Mouse (Mus musculus) embryonic facial prominence, embryonic 12.5 days (tissue): Measurements from ENCODE around the gene Snai1. TPM values are rescaled to one million over a fixed set of nuclear protein-coding genes. Genes with fewer than 3 reads are reported as not detected.

Experiments used
- ATAC-seq: fragments of 200-750 bp; cut with Nextera tagmentation; 2 replicates; pipeline ENCODE4 v1.8.0; 2017; ENCODE audit not compliant: insufficient number of reproducible peaks, insufficient read depth, low FRiP score, low TSS enrichment
- H3K27ac ChIP-seq: fragments of 300-500 bp; sonication (generic); 2 replicates; pipeline ENCODE4 v1.5.1; 2016; ENCODE audit warnings: mild to moderate bottlenecking
- H3K27me3 ChIP-seq: fragments of 300-500 bp; sonication (generic); 2 replicates; pipeline ENCODE4 v1.6.1; 2016; ENCODE audit warnings: mild to moderate bottlenecking, moderate library complexity
- H3K36me3 ChIP-seq: fragments of 300-500 bp; sonication (generic); 2 replicates; pipeline ENCODE4 v1.6.1; 2016; ENCODE audit warnings: mild to moderate bottlenecking
- H3K4me1 ChIP-seq: fragments of 300-500 bp; sonication (generic); 2 replicates; pipeline ENCODE4 v1.6.1; 2016
- H3K4me2 ChIP-seq: fragments of 300-500 bp; sonication (generic); replicated peaks from 2 replicates; pipeline ENCODE4 v1.6.1; 2016; ENCODE audit warnings: mild to moderate bottlenecking, moderate library complexity
- H3K4me3 ChIP-seq: fragments of 300-500 bp; sonication (generic); 2 replicates; pipeline ENCODE4 v1.5.1; 2016; ENCODE audit warnings: mild to moderate bottlenecking
- H3K9ac ChIP-seq: fragments of 300-500 bp; sonication (generic); 2 replicates; pipeline ENCODE4 v1.6.1; 2016; ENCODE audit warnings: mild to moderate bottlenecking, moderate library complexity
- H3K9me3 ChIP-seq: fragments of 300-500 bp; sonication (generic); 2 replicates; pipeline ENCODE4 v1.6.1; 2016; ENCODE audit warnings: mild to moderate bottlenecking, moderate library complexity
- WGBS: fragments of 180-500 bp; shearing (Covaris S2); methylation state at CpG from one replicate; pipeline ENCODE4 v1.1.7; 2016; 5-methylcytosine and 5-hydroxymethylcytosine counted together
- polyA plus RNA-seq: library from polyadenylated mRNA; unstranded; fragments of >200 nt; fragmentation: Nextera tagmentation; extraction: Ambion mirVana; gene quantifications from 2 replicates; pipeline ENCODE4 v1.2.1, GENCODE M21; 2016

The Snai1 gene
- polyA plus RNA-seq, 1 experiment from 2014 or later: 83.4 TPM

DNA sequence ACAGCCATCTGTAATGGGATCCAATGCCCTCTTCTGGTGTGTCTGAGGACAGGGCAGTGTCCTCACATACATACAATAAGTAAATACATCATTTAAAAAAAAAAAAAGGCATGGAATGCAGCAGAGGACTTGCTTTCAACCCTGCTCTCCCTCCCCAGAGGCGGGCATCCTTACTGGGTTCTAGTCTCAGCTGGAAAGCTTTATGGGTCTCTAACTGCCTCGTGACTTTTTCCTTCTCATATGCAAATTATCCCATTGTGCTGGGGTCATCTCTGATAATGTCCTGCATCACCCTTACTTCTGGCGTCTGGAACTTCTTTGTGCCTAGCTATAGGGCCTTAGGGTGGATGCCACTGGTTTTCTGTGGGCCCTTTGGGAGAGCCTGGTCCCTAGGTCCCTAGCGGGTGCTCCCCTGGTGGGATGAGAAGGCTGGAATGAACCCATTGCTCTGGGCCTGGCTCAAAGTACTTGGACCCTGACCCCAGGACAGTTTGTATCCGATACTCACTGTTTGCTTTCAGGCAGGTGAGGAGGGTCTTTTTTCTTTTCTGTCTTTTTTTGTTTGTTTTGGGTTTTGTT lies 8.0 kb upstream of the Snai1 start:
- Histone ChIP-seq H3K27ac (no peak overlapping the region), H3K9ac (no peak overlapping the region), H3K4me1 (no peaks in the 10 kb centered on the region), H3K27me3 (no peaks in the 10 kb centered on the region), H3K9me3 (no peaks in the 10 kb centered on the region), H3K4me2 (no peak overlapping the region), H3K4me3 (no peak overlapping the region), H3K36me3 (no peaks in the 10 kb centered on the region)
- whole genome bisulfite sequencing: 45% methylated on average over 5 of the region's 5 CpGs
- no peak for ATAC-seq

DNA sequence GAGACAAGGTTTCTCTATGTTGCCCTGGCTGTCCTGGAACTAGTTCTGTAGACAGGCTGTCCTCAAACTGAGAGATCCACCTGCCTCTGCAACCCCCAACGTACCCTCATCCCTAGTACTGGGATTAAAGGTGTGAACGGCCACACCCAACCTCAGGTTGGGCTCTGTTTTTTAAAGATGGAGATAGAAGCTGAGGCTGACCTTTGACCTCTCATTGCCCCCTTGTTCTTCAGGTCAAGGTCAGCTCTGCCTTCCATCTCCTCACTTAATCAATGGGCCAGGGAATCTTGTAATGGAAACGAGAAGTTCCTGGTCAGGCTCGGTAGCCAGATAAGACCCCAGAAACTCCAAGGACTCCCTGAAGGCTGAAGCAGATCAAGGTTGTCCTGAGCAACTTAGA lies 7.5 kb upstream of the Snai1 start:
- H3K4me1 ChIP-seq: no peaks in the 10 kb centered on the region
- no peak overlapping the region for H3K27ac ChIP-seq
- WGBS: 70% methylated on average over 4 of the region's 4 CpGs
- ATAC-seq: no peak
- H3K4me2 ChIP-seq: no peak overlapping the region
- H3K4me3 ChIP-seq: no peak overlapping the region
- no peaks in the 10 kb centered on the region for H3K9me3 ChIP-seq
- no peaks in the 10 kb centered on the region for H3K27me3 ChIP-seq
- no peaks in the 10 kb centered on the region for H3K36me3 ChIP-seq
- no peak overlapping the region for H3K9ac ChIP-seq

DNA sequence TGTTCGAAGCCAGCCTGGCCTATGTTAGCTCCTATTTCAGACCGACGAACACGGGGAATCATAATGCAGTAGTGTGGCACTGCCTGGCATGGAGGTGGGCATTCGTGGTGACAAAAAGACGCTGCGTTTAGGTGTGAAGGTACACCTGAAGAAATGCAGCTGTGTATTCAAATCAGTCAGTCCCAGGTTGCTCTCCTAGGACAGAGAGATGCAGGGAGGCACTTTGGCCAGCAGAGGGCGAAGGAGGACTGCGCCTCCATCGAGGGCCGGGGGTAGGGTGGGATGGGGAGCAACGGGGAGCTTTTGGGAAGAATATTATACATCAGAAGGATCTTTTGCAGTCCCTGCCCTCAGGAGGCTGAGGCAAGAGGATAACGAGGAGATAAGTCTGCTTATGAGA lies 5.9 kb upstream of the Snai1 start:
- H3K36me3 ChIP-seq: no peaks in the 10 kb centered on the region
- H3K9ac ChIP-seq: no peak overlapping the region
- H3K4me1 ChIP-seq: no peaks in the 10 kb centered on the region
- no peak overlapping the region for H3K4me3 ChIP-seq
- no peak overlapping the region for H3K4me2 ChIP-seq
- H3K9me3 ChIP-seq: no peaks in the 10 kb centered on the region
- WGBS: 16% methylated on average over 13 of the region's 13 CpGs
- ATAC-seq: no peak
- peaks cover 10% of the 10 kb centered on the region for H3K27me3 ChIP-seq
- H3K27ac ChIP-seq: no peak overlapping the region

DNA sequence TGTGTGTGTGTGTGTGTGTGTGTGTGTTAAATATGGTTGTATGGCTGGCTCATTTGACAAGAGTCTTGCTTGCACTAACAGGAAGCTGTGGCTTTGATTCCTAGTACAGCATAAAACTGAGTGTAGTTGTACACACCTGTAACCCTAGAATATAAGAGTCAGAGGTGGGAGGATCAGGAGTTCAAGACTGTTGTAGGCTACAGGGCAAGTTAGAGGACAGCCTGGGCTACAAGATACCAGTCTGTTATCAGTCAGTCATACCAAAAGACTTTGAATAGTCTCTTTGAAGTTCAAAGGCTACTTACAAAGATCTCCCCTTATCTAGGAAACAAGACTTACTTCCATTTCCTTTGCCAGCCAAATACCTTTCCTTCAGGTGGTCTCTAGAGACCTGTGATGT lies 4.1 kb upstream of the Snai1 start:
- no peak overlapping the region for H3K9ac ChIP-seq
- no peak overlapping the region for H3K27ac ChIP-seq
- no peak for ATAC-seq
- H3K4me3 ChIP-seq: no peak overlapping the region
- H3K27me3 ChIP-seq: peaks cover 14% of the 10 kb centered on the region
- no peaks in the 10 kb centered on the region; the same call in 1 of the 2 replicates for H3K36me3 ChIP-seq
- H3K9me3 ChIP-seq: no peaks in the 10 kb centered on the region
- 0 out of 2 replicates have a peak, but pooled peaks cover 6% of the 10 kb centered on the region for H3K4me1 ChIP-seq
- no peak overlapping the region for H3K4me2 ChIP-seq

DNA sequence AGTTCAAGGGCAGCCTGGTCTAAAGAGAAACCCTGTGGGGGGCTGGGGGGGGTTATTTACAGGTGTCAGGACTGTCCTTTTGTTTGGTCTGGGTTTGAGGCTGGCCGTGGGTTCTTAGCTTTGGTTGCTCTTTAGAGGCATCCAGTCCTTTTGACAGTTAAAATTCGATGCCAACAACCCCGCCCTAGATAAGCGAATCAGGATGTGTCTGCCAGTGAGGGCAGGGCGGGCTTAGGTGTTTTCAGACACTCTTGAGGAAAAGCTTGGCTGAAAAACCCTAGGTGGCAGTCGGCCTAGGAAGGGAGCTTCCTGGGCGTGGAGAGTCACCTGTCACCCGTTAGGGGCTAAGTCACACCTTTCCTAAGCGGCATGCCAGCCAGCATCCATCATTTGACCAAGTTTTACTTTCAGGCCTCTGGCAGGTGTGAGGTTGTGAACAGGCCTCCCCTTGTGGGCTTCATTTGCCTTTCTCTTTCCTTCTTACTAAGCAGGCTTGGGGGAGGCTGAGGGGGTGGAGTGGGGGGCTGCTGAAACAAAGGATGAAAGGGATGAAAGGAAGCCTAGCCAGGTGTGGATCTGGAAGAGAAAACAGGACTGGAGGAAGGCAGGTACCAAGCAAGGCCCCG lies 1.6 kb upstream of the Snai1 start:
- Histone ChIP-seq H3K9ac (no peak overlapping the region), H3K4me1 (peaks cover 19% of the 10 kb centered on the region), H3K36me3 (peaks cover 5% of the 10 kb centered on the region), H3K27ac (no peak overlapping the region), H3K27me3 (peaks cover 14% of the 10 kb centered on the region), H3K4me2 (no peak overlapping the region), H3K9me3 (no peaks in the 10 kb centered on the region), H3K4me3 (no peak overlapping the region)
- ATAC-seq: no peak
- 51% methylated on average over 10 of the region's 10 CpGs for WGBS

DNA sequence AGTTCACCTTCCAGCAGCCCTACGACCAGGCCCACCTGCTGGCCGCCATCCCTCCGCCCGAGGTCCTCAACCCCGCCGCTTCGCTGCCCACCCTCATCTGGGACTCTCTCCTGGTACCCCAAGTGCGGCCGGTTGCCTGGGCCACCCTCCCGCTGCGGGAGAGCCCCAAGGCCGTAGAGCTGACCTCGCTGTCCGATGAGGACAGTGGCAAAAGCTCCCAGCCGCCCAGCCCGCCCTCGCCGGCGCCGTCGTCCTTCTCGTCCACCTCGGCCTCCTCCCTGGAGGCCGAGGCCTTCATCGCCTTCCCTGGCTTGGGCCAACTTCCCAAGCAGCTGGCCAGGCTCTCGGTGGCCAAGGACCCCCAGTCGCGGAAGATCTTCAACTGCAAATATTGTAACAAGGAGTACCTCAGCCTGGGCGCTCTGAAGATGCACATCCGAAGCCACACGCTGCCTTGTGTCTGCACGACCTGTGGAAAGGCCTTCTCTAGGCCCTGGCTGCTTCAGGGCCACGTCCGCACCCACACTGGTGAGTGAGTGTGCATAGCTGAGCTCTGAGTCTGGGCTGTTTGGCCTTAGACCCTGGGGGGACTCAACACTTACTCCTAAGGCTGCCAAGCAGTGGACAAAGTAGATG lies 794 bp downstream of the Snai1 start:
- Histone ChIP-seq H3K27ac (peak overlapping the region; percentile 96), H3K9me3 (no peaks in the 10 kb centered on the region), H3K9ac (peak overlapping the region; percentile 86), H3K4me1 (peaks cover 42% of the 10 kb centered on the region), H3K4me3 (peak overlapping the region; percentile 79), H3K27me3 (peaks cover 14% of the 10 kb centered on the region), H3K4me2 (peak overlapping the region; percentile 82), H3K36me3 (peaks cover 20% of the 10 kb centered on the region)
- WGBS: 5% methylated on average over 34 of the region's 34 CpGs
- no peak for ATAC-seq

DNA sequence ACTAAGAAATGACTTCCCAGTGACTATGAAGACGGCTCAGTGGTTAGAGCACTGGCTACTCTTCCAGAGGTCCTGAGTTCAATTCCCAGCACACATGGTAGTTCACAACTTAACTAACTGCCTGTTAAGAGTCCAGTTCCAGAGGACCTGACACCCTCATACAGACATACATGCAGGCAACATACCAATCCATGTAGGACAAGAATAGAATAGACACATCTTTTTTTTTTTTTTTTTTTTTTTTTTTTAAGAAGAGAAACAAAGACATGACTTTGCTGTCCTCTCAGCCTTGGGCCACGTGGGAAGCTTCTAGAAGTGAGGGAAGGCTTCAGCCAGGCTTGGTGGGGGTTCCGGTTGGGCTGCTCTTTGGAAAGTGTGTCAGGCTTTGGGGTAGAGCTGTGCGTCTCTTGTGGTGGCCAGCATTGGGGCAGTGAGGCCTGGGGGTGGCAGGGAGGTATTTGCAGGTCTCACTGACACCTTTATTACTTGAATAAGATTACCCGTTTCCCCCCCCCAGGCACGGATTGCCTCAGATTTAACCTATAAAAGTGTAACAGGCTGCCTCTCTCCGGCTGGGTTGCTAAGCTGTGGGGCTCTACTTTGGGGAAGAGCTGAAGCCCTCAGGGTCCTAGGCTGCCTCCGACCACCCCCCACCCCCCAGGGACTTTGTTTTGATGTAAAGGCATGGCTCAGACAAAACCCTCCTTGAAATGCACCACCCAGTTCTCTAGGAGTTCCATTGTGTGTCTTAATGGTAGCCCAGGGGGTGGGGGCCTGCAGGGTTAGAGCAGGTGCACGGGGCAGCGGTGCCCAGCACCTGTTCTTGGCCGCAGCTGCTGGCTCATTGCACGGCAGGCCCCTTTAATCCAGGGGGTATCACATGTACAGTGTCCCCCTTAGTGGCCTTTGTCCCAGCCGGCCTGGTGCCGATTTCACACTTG lies 1.8 kb downstream of the Snai1 start:
- Histone ChIP-seq H3K9me3 (no peaks in the 10 kb centered on the region), H3K4me2 (peak overlapping the region; percentile 82), H3K4me3 (peak overlapping the region; percentile 79), H3K9ac (peak overlapping the region; percentile 86), H3K36me3 (peaks cover 20% of the 10 kb centered on the region), H3K4me1 (peaks cover 52% of the 10 kb centered on the region), H3K27me3 (peaks cover 14% of the 10 kb centered on the region), H3K27ac (peak overlapping the region; percentile 96)
- ATAC-seq: 0 out of 2 replicates have a peak, but pooled peaks have one; percentile 12
- WGBS: 5% methylated on average over 14 of the region's 14 CpGs

DNA sequence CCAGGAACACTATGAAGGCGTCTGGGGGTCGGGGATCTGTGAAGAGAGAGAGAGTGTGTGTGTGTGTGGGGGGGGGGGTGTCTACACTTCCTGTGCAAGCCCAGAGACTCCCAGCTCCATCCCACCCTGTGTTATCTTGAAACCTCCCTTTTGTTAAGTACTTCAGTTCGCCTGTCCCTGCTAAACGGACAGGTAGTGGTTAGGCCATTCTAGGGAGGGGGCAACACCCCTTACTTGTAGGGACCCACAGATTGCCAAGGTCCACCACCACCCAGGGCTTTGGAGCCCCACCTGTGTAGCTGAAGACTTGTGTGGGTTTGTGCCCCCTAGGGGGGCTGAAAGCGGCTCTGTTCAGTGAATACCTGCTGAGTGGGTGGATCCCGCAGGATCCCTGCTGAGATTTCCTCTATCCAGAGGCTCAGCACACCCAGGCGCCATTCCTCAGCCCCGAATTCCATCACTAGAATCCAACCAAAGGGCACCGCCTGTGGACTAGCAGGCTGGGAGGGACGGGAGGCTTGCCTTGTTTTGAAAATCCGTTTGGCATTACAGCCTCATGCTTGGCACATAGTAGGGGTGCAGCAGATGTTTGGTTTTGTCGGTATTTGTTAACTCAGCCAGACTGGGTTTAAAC lies 2.6 kb downstream of the Snai1 start:
- H3K36me3 ChIP-seq: peaks cover 20% of the 10 kb centered on the region
- peaks cover 14% of the 10 kb centered on the region for H3K27me3 ChIP-seq
- peak overlapping the region; percentile 96 for H3K27ac ChIP-seq
- H3K4me3 ChIP-seq: peak overlapping the region; percentile 79
- 2% methylated on average over 12 of the region's 12 CpGs for WGBS
- H3K4me2 ChIP-seq: peak overlapping the region; percentile 82
- no peaks in the 10 kb centered on the region for H3K9me3 ChIP-seq
- peak overlapping the region; percentile 86 for H3K9ac ChIP-seq
- no peak for ATAC-seq
- H3K4me1 ChIP-seq: peaks cover 52% of the 10 kb centered on the region

DNA sequence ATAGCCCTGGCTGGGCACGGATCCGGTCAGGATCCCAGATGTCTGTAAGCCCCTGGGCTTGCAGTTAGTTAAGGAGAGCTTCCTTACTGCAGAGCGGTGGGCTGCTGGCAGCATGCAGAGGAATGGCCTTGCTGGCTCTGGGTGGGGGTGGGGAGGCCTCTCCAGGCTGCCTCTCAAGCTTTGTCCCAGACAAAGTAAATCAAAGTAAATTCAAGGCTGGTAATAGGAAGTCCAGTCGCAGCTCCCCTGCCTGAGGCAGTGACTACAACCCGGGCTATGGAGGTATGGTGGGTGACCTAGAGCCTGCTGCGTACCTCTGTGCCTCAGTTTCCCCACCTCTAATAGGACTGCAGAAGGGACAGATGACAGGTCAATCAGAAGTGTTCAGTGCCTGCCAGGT lies 3.3 kb downstream of the Snai1 start:
- Histone ChIP-seq H3K4me3 (peak overlapping the region; percentile 79), H3K9ac (peak overlapping the region; percentile 86), H3K4me1 (peaks cover 52% of the 10 kb centered on the region), H3K4me2 (peak overlapping the region; percentile 82), H3K9me3 (no peaks in the 10 kb centered on the region), H3K27me3 (peaks cover 12% of the 10 kb centered on the region), H3K27ac (peak overlapping the region; percentile 96), H3K36me3 (peaks cover 20% of the 10 kb centered on the region)
- ATAC-seq: no peak
- 8% methylated on average over 6 of the region's 6 CpGs for WGBS

DNA sequence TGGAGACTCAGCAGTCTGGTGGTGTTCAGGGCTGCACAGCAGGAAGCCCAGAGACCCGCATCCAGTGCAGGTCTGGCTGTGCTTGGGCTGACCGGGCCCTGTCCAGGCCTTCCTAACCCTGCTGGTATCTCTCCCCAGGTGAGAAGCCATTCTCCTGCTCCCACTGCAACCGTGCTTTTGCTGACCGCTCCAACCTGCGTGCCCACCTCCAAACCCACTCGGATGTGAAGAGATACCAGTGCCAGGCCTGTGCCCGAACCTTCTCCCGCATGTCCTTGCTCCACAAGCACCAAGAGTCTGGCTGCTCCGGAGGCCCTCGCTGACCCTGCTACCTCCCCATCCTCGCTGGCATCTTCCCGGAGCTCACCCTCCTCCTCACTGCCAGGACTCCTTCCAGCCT lies 3.8 kb downstream of the Snai1 start:
- H3K4me3 ChIP-seq: peak overlapping the region; percentile 79
- H3K4me2 ChIP-seq: peak overlapping the region; percentile 82
- WGBS: 56% methylated on average over 12 of the region's 12 CpGs
- H3K27ac ChIP-seq: peak overlapping the region; percentile 96
- H3K36me3 ChIP-seq: peaks cover 20% of the 10 kb centered on the region
- peaks cover 8% of the 10 kb centered on the region for H3K27me3 ChIP-seq
- H3K9me3 ChIP-seq: no peaks in the 10 kb centered on the region
- ATAC-seq: no peak
- peak overlapping the region; percentile 86 for H3K9ac ChIP-seq
- H3K4me1 ChIP-seq: peaks cover 56% of the 10 kb centered on the region

DNA sequence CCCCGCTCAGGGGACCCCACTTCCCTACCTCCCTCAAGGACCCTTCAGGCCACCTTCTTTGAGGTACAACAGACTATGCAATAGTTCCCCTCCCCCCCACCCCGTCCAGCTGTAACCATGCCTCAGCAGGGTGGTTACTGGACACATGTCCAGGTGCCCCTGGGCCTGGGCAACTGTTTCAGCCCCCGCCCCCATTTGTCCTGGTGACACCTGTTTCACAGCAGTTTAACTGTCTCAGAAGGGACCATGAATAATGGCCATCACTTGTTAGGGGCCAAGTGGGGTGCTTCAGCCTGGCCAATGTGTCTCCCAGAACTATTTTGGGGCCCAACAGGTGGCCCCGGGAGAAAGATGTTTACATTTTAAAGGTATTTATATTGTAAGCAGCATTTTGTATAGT lies 4.4 kb downstream of the Snai1 start:
- 47% methylated on average over 4 of the region's 4 CpGs for WGBS
- Histone ChIP-seq H3K9me3 (no peaks in the 10 kb centered on the region), H3K36me3 (peaks cover 20% of the 10 kb centered on the region), H3K27ac (peak overlapping the region; percentile 96), H3K9ac (peak overlapping the region; percentile 86), H3K4me2 (peak overlapping the region; percentile 82), H3K4me3 (peak overlapping the region; percentile 79), H3K27me3 (peaks cover 2% of the 10 kb centered on the region), H3K4me1 (peaks cover 56% of the 10 kb centered on the region)
- no peak for ATAC-seq
